Mouse (Mus musculus) liver, postnatal 0 days (tissue): ENCODE data around the gene Mad1l1. TPM values are rescaled to one million over a fixed set of nuclear protein-coding genes. Genes with fewer than 3 reads are reported as not detected.

Experiments used
- ATAC-seq: fragments of 200-750 bp; cut with Nextera tagmentation; 2 replicates; pipeline ENCODE4 v1.8.0; 2017; ENCODE audit warnings: mild to moderate bottlenecking, moderate library complexity
- DNase-seq: peaks from one replicate; pipeline ENCODE4 v3.0.0-alpha.2; 2016
- H3K27ac ChIP-seq: fragments of 300-500 bp; sonication (generic); 2 replicates; pipeline ENCODE4 v1.5.1; 2014; ENCODE audit warnings: antibody characterized with exemption, moderate library complexity, mild to moderate bottlenecking, low read depth
- H3K27me3 ChIP-seq: fragments of 300-500 bp; sonication (generic); 2 replicates; pipeline ENCODE4 v1.6.1; 2014; ENCODE audit warnings: low read length, control low read depth, mixed read lengths; ENCODE audit not compliant: insufficient read depth
- H3K36me3 ChIP-seq: fragments of 300-500 bp; sonication (generic); replicated peaks from 2 replicates; pipeline ENCODE4 v1.6.1; 2014; ENCODE audit warnings: mild to moderate bottlenecking, control low read depth, low read length, moderate library complexity, mixed read lengths; ENCODE audit not compliant: insufficient read depth
- H3K4me1 ChIP-seq: fragments of 300-500 bp; sonication (generic); 2 replicates; pipeline ENCODE4 v1.6.1; 2014; ENCODE audit warnings: antibody characterized with exemption, mild to moderate bottlenecking, control low read depth; ENCODE audit not compliant: insufficient read depth
- H3K4me2 ChIP-seq: fragments of 300-500 bp; sonication (generic); 2 replicates; pipeline ENCODE4 v1.6.1; 2014; ENCODE audit warnings: low read depth, mild to moderate bottlenecking, low read length, moderate library complexity, mixed read lengths
- H3K4me3 ChIP-seq: fragments of 300-500 bp; sonication (generic); 2 replicates; pipeline ENCODE4 v1.5.1; 2014; ENCODE audit warnings: low read depth, low read length
- H3K9ac ChIP-seq: fragments of 300-500 bp; sonication (generic); replicated peaks from 2 replicates; pipeline ENCODE4 v1.6.1; 2014; ENCODE audit warnings: mild to moderate bottlenecking, moderate library complexity
- H3K9me3 ChIP-seq: fragments of 300-500 bp; sonication (generic); 2 replicates; pipeline ENCODE4 v1.6.1; 2016; ENCODE audit warnings: mild to moderate bottlenecking, control low read depth, low read length, mixed read lengths
- CTCF ChIP-seq: sonication (generic); IDR thresholded peaks from 2 replicates; pipeline ENCODE4 v1.5.1; 2016; ENCODE audit warnings: antibody characterized with exemption, low read depth
- EP300 ChIP-seq: IDR thresholded peaks from 2 replicates; pipeline ENCODE4 v1.6.1; 2016; ENCODE audit warnings: antibody characterized with exemption, low read depth, mild to moderate bottlenecking
- WGBS: fragments of 180-500 bp; shearing (Covaris S2); extraction: QIAGEN DNeasy Blood & Tissue Kit; methylation state at CpG from one replicate; pipeline ENCODE4 v1.1.7; 2014; ENCODE audit not compliant: insufficient replicate concordance; 5-methylcytosine and 5-hydroxymethylcytosine counted together
- polyA plus RNA-seq: library from polyadenylated mRNA; unstranded; fragments of >200 nt; fragmentation: Nextera tagmentation; extraction: Ambion mirVana; gene quantifications from 2 replicates; pipeline ENCODE4 v1.2.1, GENCODE M21; 2015

The Mad1l1 gene
- polyA plus RNA-seq, 1 experiment from 2014 or later = 17.0 TPM

GRCm38 (mm10) chr5:140359930-140360674 is 38.8 kb upstream of the Mad1l1 start:
- Histone ChIP-seq H3K27ac (no peak overlapping the region), H3K9ac (no peak overlapping the region), H3K4me3 (no peak overlapping the region), H3K4me2 (no peak overlapping the region), H3K36me3 (peaks cover 26% of the 10 kb centered on the region), H3K4me1 (no peaks in the 10 kb centered on the region), H3K9me3 (no peaks in the 10 kb centered on the region), H3K27me3 (no peaks in the 10 kb centered on the region)
- DNase-seq (no peak), ATAC-seq (no peak)
- TF ChIP-seq EP300 (no peak), CTCF (no peak)
- 78% methylated on average over 14 of the region's 14 CpGs for WGBS

DNA sequence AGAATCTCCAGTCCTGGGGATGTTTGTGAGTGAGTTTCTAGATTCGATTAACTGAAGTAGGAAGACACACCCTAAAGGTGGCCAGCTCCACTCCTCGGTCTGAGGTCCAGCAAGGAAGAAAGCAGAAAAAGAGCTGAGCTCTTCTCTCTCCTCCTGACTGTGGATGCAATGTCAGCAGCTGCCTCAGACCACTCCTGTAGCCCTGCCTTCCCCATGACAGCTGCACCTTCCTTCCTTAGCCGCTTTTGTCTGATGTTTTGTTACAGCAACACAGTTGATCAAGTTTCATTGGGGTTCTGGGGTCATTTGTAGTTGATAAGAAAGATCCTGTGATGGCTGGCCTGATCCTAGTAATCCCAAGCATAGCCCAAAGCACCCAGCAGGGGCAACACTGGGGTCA is 36.1 kb upstream of the Mad1l1 start:
- Histone ChIP-seq H3K27ac (no peak overlapping the region), H3K4me3 (no peak overlapping the region), H3K4me2 (no peak overlapping the region), H3K36me3 (peaks cover 50% of the 10 kb centered on the region), H3K9me3 (no peaks in the 10 kb centered on the region), H3K4me1 (no peaks in the 10 kb centered on the region), H3K27me3 (no peaks in the 10 kb centered on the region), H3K9ac (no peak overlapping the region)
- 77% methylated on average over 3 of the region's 3 CpGs for WGBS
- no peak for ATAC-seq
- TF ChIP-seq EP300 (no peak), CTCF (no peak)
- DNase-seq = no peak

DNA sequence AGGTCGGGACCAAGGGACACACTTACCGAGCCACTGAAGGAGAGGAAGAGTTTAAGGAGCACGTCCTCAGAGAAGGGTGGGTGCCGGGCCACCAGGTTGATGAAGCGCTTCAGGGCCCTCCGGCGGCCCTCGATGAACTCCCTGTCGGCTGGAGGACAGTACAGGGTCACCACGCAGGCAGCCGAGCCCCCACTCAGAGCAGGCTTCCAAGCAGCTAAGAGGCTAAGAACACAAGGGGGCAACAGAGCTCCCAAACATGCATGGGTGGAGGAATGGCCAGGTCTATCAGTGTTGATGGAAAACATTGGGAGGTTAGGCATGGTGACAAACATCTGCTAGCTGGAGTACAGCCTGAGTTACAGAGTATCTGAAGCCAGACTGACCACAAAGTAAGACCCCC is 34.6 kb upstream of the Mad1l1 start:
- H3K36me3 ChIP-seq = peaks cover 58% of the 10 kb centered on the region
- no peak overlapping the region for H3K4me3 ChIP-seq
- WGBS = 85% methylated on average over 11 of the region's 11 CpGs
- ATAC-seq (no peak), DNase-seq (no peak)
- H3K27ac ChIP-seq = no peak overlapping the region
- no peaks in the 10 kb centered on the region for H3K4me1 ChIP-seq
- H3K9ac ChIP-seq = no peak overlapping the region
- H3K4me2 ChIP-seq = no peak overlapping the region
- TF ChIP-seq EP300 (no peak), CTCF (peak; percentile 37)
- no peaks in the 10 kb centered on the region for H3K9me3 ChIP-seq
- no peaks in the 10 kb centered on the region for H3K27me3 ChIP-seq

DNA sequence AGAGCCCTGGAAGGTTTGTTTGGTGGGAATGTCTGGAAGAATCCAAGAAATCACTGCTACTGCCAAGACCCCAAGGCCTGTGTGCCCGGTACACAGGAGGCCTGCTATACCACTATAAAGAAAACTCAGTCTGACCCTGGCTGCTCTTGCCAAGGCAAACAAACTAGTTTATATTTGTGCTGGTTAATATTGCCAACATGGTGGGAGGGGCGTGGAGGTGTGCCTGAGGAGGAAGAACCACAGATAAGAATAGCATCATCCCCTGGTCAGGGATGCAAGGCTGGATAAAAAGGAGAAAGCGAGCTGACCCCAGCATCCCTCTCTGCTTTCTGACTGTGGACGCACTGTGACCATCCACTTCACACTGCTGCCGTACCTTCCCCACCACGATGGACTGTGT is 31.0 kb upstream of the Mad1l1 start:
- ATAC-seq (no peak), DNase-seq (no peak)
- H3K4me3 ChIP-seq = no peak overlapping the region
- H3K9ac ChIP-seq = no peak overlapping the region
- H3K27ac ChIP-seq = no peak overlapping the region
- H3K27me3 ChIP-seq = no peaks in the 10 kb centered on the region
- H3K4me2 ChIP-seq = no peak overlapping the region
- 82% methylated on average over 6 of the region's 6 CpGs for WGBS
- no peaks in the 10 kb centered on the region for H3K9me3 ChIP-seq
- no peaks in the 10 kb centered on the region for H3K4me1 ChIP-seq
- peaks cover 53% of the 10 kb centered on the region for H3K36me3 ChIP-seq
- no peak for TF ChIP-seq EP300
- no peak for TF ChIP-seq CTCF

- Histone ChIP-seq H3K27me3 (no peaks in the 10 kb centered on the region), H3K36me3 (peaks cover 56% of the 10 kb centered on the region), H3K9me3 (no peaks in the 10 kb centered on the region), H3K27ac (no peak overlapping the region), H3K4me3 (no peak overlapping the region), H3K4me2 (no peak overlapping the region), H3K4me1 (no peaks in the 10 kb centered on the region), H3K9ac (no peak overlapping the region)
- WGBS = 86% methylated on average over 8 of the region's 8 CpGs
- ATAC-seq = no peak
- no peak for DNase-seq
- TF ChIP-seq CTCF (no peak), EP300 (no peak)
Observed at GRCm38 (mm10) chr5:140350731-140351497, 29.6 kb upstream of the Mad1l1 start.

DNA sequence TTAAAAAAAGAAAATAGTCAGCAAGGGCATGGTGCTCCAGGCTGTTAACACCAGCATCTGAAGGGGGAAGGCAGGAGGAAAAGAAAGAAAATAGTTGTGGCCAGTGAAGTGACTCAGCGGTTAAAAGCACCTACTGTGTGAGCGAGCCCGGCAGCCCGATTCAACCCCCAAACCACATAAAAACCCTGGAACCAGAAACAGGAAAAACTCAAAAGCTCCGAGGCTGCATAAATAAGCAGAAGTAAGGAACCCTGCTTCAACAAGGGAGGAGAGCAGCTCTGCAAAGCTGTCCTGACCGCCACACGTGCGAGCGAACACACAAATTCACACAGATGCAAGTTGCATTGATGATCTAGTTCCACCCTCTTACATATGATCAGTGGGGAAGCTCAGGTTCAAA is 28.5 kb upstream of the Mad1l1 start:
- Histone ChIP-seq H3K4me1 (no peaks in the 10 kb centered on the region), H3K27ac (no peak overlapping the region), H3K36me3 (peaks cover 52% of the 10 kb centered on the region), H3K4me3 (no peak overlapping the region), H3K27me3 (no peaks in the 10 kb centered on the region), H3K9me3 (no peaks in the 10 kb centered on the region), H3K4me2 (no peak overlapping the region), H3K9ac (no peak overlapping the region)
- TF ChIP-seq CTCF = no peak
- no peak for TF ChIP-seq EP300
- WGBS = 49% methylated on average over 9 of the region's 9 CpGs
- no peak for ATAC-seq
- no peak for DNase-seq
